Mouse (Mus musculus): Measurements from ENCODE around the gene Sulf2. TPM values are rescaled to one million over a fixed set of nuclear protein-coding genes. Genes with fewer than 3 reads are reported as not detected.
A peak's percentile ranks its signal among the peaks of the same experiment; 100 is the strongest.

Sulf2 gene
- polyA plus RNA-seq, 1 experiment from 2014 or later = 186 TPM

DNA sequence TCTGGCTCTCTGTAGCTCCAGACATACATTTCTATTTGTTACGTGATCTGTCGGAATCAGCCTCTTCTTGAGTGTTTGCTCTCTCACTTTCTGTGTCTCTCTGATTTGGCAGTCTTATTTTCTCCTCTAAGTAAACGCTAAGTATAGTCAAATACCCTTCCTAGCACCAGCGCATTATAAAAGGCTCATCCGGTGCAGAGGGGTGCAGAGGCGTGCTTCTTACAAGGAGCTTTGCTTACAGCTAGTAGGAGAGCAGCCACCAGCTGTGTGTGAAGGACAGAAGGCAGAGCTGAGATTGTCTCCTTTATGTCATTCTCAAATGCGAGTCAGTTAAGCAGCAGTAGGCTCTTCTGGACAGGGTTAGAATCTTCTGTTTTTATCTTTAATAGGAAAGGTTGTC, 103.5 kb downstream of the Sulf2 start:
- 88% methylated on average over 7 of the region's 7 CpGs for WGBS
- H3K4me2 ChIP-seq (replicated peaks) = no peak overlapping the region
- no peaks in the 10 kb centered on the region for H3K4me1 ChIP-seq
- H3K9me3 ChIP-seq (replicated peaks) = no peaks in the 10 kb centered on the region
- no peak overlapping the region for H3K4me3 ChIP-seq
- peaks cover 59% of the 10 kb centered on the region for H3K36me3 ChIP-seq
- H3K27me3 ChIP-seq = no peaks in the 10 kb centered on the region
- H3K27ac ChIP-seq = no peak overlapping the region
- ATAC-seq (ENCODE audit: low FRiP score) = no peak
- H3K9ac ChIP-seq = no peak overlapping the region

DNA sequence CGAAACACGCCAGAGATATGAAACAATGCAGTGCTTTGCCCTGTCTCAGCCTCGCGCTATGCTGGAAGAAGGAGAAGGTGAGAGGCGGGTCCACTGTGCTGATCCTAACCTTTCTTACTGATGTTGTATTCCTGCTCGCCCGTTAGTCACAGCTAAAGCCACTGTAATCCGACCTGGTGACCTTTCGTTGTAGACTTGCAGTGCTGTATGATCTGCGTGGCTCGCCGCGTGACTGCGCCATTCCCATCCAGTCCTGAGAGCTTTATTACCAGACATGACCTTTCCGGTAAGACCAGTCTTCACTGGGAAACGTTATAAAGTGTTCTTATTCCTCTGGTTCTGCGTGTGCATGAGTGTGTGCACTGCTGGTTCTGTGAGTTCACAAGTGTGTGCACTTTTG, 104.0 kb downstream of the Sulf2 start:
- WGBS = 89% methylated on average over 17 of the region's 17 CpGs
- no peaks in the 10 kb centered on the region for H3K4me1 ChIP-seq
- H3K27ac ChIP-seq = no peak overlapping the region
- no peak overlapping the region for H3K9ac ChIP-seq
- peaks cover 55% of the 10 kb centered on the region for H3K36me3 ChIP-seq
- ATAC-seq (ENCODE audit: low FRiP score) = no peak
- no peaks in the 10 kb centered on the region for H3K9me3 ChIP-seq (replicated peaks)
- no peaks in the 10 kb centered on the region for H3K27me3 ChIP-seq
- no peak overlapping the region for H3K4me2 ChIP-seq (replicated peaks)
- H3K4me3 ChIP-seq = no peak overlapping the region

DNA sequence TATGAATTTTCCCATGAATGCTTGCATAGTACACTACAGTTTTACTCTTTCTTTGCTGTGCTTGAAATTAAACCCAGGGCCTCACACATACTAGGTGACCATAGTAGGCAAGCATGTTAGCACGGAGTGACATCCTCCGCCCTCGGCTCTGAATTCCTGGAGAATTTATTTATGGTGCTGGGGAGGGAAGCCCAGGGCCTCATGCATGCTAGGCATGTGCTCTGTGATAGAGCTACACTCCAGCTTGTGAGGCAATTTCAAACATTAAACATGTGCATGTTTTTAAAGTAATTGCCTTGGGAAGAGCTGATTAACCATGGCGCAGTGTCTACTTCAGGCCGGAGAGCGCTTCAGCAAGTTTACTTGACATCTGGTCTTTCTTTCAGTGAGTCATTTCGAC, 106.6 kb downstream of the Sulf2 start:
- Histone ChIP-seq H3K9ac (no peak overlapping the region), H3K9me3 (replicated peaks) (no peaks in the 10 kb centered on the region), H3K36me3 (peaks cover 35% of the 10 kb centered on the region), H3K27me3 (no peaks in the 10 kb centered on the region), H3K27ac (no peak overlapping the region), H3K4me1 (0 out of 2 replicates have a peak, but pooled peaks cover 4% of the 10 kb centered on the region), H3K4me3 (no peak overlapping the region), H3K4me2 (replicated peaks) (no peak overlapping the region)
- ATAC-seq (ENCODE audit: low FRiP score) = no peak
- 91% methylated on average over 7 of the region's 7 CpGs for WGBS

DNA sequence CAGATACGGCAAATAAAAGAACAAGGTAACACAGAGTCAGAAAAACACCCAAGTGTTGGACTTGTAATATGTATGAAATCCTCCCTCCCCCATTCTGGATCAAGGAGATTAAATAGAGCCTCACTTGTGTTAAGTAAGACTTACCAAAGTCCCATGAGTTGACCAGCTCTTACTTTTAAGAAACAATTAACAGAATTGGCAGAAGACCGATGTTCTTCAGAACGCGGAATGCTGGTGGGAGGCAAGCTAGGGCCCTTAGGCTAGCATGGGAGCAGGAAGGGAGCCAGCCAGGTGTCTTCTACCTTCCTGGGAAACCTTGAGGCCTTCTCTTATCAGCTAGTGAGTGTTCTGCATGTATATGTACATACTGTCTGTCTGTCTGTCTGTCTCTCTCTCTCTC, 107.5 kb downstream of the Sulf2 start:
- WGBS = 97% methylated on average over 4 of the region's 4 CpGs

DNA sequence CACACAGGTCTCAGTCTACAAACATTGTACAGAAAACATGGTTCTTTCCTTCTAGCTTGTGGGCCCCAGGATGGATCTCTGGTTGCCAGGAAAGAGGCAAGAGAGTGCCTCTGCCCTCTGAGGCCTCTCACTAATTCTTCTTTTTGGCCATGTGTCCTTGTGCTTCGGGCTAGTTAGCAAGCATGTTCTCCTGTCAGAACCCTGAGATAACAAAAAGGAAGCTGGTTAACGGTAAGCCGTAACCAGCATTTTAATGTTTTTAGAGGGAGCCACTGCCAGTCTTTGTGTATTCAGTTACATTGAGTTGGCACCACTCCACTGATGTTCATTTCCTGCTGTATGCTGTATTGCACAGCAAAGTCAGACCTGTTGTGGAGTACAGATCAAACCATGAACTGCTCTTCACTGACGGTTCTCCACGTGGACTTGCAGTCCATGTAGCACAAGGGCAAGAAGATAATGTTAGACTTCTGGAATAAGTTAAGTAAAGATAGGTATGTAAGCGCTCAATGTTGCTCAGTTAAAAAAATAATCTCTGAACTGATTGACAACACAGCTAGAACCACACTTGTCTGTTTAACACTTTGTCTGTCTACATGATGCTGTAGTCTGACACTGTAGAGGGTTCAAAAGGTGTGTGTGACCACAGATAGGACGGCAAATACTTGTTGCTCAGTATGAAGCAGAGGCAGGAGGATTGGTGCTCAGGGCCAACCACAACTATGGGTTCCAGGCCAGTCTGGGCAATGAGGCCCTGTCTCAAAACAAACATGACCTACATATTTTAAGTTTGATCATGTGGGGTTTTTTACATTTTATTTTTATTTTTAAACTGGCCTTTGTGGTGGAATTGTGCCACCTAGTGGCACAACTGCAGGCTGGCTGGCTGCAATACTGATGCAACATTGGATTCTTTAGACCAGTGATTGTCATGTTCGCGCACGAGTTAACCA, 109.6 kb downstream of the Sulf2 start:
- no peak overlapping the region for H3K9ac ChIP-seq
- H3K27me3 ChIP-seq = no peaks in the 10 kb centered on the region
- H3K4me2 ChIP-seq (replicated peaks) = no peak overlapping the region
- no peaks in the 10 kb centered on the region for H3K9me3 ChIP-seq (replicated peaks)
- no peak for ATAC-seq (ENCODE audit: low FRiP score)
- H3K4me3 ChIP-seq = no peak overlapping the region
- peaks cover 16% of the 10 kb centered on the region for H3K4me1 ChIP-seq
- H3K27ac ChIP-seq = no peak overlapping the region
- WGBS = 76% methylated on average over 10 of the region's 10 CpGs
- 0 out of 2 replicates have a peak, but pooled peaks cover 18% of the 10 kb centered on the region for H3K36me3 ChIP-seq

More for the DNA sequence above, 107.5 kb downstream of the Sulf2 start:
- H3K4me1 ChIP-seq = 0 out of 2 replicates have a peak, but pooled peaks cover 4% of the 10 kb centered on the region
- no peaks in the 10 kb centered on the region for H3K27me3 ChIP-seq
- ATAC-seq (ENCODE audit: low FRiP score) = no peak
- peaks cover 31% of the 10 kb centered on the region for H3K36me3 ChIP-seq
- no peak overlapping the region for H3K9ac ChIP-seq
- no peaks in the 10 kb centered on the region for H3K9me3 ChIP-seq (replicated peaks)
- no peak overlapping the region for H3K4me3 ChIP-seq
- H3K27ac ChIP-seq = no peak overlapping the region
- no peak overlapping the region for H3K4me2 ChIP-seq (replicated peaks)

DNA sequence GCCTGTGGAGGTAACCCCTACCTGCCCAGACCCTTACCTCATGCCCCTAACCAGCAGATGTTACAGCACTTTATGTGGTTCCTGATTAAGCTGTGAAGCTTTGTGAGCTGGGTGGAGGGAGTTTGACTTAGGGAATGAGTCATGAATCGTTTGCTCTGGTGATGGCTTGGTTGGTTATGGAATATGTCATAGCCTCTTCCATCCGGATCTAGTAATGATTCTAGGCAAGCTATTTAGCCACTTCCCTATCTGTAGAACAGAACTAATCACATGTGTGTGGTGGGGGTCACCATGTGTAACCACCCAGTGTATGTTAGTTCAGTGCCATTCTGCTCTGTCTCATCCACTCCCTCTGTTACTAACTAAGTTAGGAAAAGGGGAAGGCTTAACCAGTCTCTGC, 110.5 kb downstream of the Sulf2 start:
- Histone ChIP-seq H3K27ac (no peak overlapping the region), H3K4me1 (peaks cover 17% of the 10 kb centered on the region), H3K36me3 (0 out of 2 replicates have a peak, but pooled peaks cover 17% of the 10 kb centered on the region), H3K9ac (no peak overlapping the region), H3K9me3 (replicated peaks) (no peaks in the 10 kb centered on the region), H3K4me2 (replicated peaks) (no peak overlapping the region), H3K4me3 (no peak overlapping the region), H3K27me3 (no peaks in the 10 kb centered on the region)
- no peak for ATAC-seq (ENCODE audit: low FRiP score)
- WGBS = 88% methylated on average over 2 of the region's 2 CpGs

DNA sequence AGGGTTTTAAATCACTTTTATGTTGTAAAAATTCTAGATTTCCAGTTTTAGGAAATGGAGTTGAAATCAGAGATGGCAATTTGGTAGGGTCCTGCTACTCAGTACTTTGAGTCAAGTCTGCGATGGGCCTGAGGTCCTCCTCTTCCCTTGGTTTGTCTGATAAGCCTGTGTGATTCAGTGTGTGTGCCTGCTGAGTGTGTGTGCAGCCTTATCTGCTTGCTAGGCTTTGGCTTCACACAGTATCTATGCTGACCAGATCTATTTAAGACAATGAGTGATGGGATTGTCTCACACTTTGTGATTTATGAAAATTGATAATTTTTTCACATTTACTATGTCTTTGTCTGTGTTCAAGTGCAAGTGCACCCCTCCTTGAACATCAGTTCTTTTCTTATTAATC, 112.9 kb downstream of the Sulf2 start:
- H3K27ac ChIP-seq = no peak overlapping the region
- H3K4me1 ChIP-seq = peaks cover 17% of the 10 kb centered on the region
- H3K27me3 ChIP-seq = no peaks in the 10 kb centered on the region
- H3K36me3 ChIP-seq = 0 out of 2 replicates have a peak, but pooled peaks cover 5% of the 10 kb centered on the region
- no peak overlapping the region for H3K4me3 ChIP-seq
- no peak for ATAC-seq (ENCODE audit: low FRiP score)
- WGBS = 86% methylated on average over 1 of the region's 1 CpGs
- no peak overlapping the region for H3K9ac ChIP-seq
- no peaks in the 10 kb centered on the region for H3K9me3 ChIP-seq (replicated peaks)
- H3K4me2 ChIP-seq (replicated peaks) = no peak overlapping the region

DNA sequence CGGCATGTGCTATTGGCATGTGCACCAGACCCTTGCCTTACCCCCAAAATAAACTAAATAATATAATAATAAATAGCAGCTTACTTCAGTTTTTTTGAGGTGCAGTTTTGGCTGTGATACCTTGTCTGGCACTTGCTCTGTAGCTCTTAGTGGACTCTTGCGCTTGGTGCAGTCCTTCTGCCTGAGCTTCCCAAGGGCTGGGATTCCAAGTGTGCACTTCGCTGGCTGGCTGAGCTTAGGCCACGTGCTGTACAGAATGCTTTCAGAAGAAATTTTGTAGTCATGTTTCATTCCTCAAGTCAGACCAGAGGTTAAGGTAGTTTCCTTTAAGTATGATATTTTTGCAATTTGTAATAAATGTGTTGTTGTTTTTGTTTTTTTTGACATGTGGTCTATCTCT, 115.8 kb downstream of the Sulf2 start:
- no peak overlapping the region for H3K27ac ChIP-seq

DNA sequence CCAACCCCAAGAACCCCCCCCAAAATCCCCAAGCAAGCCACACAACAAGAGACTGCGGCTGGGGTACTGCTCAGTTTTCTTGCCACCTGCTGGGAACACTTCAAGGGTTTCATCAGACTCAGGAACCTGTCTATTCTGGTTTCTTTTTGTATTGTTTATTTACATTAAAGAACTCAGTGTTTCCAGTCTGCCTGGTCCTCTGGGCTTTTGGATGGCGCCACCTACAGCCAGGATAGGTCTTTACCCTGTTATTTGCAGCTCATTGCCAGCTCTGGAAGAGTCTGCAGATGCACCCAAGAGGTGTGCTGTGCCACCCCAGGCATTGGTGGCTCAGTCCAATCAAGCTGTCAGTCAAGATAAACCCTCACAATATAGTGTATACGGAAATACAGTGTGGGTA, 119.7 kb downstream of the Sulf2 start:
- Histone ChIP-seq H3K4me3 (no peak overlapping the region), H3K27ac (no peak overlapping the region), H3K4me2 (replicated peaks) (no peak overlapping the region), H3K9me3 (replicated peaks) (no peaks in the 10 kb centered on the region), H3K4me1 (peaks cover 18% of the 10 kb centered on the region), H3K27me3 (no peaks in the 10 kb centered on the region), H3K36me3 (0 out of 2 replicates have a peak, but pooled peaks cover 14% of the 10 kb centered on the region), H3K9ac (no peak overlapping the region)
- no peak for ATAC-seq (ENCODE audit: low FRiP score)
- 58% methylated on average over 3 of the region's 3 CpGs for WGBS

More for the DNA sequence above, 115.8 kb downstream of the Sulf2 start:
- no peak for ATAC-seq (ENCODE audit: low FRiP score)
- peaks cover 16% of the 10 kb centered on the region for H3K4me1 ChIP-seq
- H3K4me3 ChIP-seq = no peak overlapping the region
- 87% methylated on average over 4 of the region's 4 CpGs for WGBS
- H3K36me3 ChIP-seq = 0 out of 2 replicates have a peak, but pooled peaks cover 14% of the 10 kb centered on the region
- no peak overlapping the region for H3K4me2 ChIP-seq (replicated peaks)
- H3K9me3 ChIP-seq (replicated peaks) = no peaks in the 10 kb centered on the region
- no peaks in the 10 kb centered on the region for H3K27me3 ChIP-seq
- no peak overlapping the region for H3K9ac ChIP-seq

DNA sequence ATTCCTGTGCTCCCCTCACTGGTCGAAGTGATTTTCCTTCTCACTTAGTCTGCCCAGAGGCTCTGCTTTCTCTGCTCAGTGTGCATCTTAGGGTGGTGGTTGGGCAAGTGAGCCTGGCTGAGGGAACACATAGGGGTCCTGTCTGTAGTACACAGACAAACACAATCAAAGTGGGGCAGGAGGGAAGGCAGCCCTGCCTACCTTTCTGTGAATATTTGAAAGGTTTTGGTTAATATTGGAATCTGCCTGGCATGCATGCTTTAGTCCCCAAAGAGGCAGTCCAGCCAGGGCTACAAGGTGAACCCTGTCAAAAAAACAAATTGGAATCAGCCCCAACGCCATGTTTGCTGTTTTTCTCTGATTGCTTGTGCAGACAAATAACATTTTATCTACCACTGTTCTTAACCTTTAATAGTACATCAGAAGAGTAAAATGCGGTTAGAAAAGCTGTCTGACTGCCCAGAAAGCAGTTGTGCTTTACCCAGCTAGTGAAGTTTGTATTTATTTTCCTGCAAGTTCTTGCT, 120.4 kb downstream of the Sulf2 start:
- H3K9me3 ChIP-seq (replicated peaks) = no peaks in the 10 kb centered on the region
- no peak overlapping the region for H3K4me2 ChIP-seq (replicated peaks)
- ATAC-seq (ENCODE audit: low FRiP score) = no peak
- no peak overlapping the region for H3K4me3 ChIP-seq
- no peak overlapping the region for H3K9ac ChIP-seq
- H3K27ac ChIP-seq = 0 out of 2 replicates have a peak overlapping the region, but pooled peaks have one; percentile 42
- H3K27me3 ChIP-seq = no peaks in the 10 kb centered on the region
- H3K4me1 ChIP-seq = peaks cover 24% of the 10 kb centered on the region
- 62% methylated on average over 3 of the region's 3 CpGs for WGBS
- 0 out of 2 replicates have a peak, but pooled peaks cover 14% of the 10 kb centered on the region for H3K36me3 ChIP-seq

DNA sequence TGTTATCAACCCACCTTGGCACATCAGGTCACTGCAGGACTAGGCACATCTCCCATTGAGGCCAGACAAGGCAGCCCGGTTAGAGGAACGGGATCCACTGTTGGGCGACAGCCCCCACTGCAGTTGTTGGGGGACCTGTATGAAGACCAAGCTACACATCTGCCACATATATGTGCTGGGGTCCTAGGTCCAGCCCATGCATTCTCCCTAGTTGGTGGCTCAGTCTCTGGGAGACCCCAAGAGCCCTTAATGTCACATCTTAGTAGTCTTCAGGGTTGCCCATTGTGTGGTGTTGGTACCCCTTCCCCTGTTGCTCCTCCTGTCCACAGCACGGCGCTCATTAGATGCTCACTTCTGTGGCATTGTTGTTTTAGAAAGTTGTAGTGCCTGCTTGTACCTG, 122.8 kb downstream of the Sulf2 start:
- Histone ChIP-seq H3K9ac (no peak overlapping the region), H3K27ac (no peak overlapping the region), H3K4me3 (no peak overlapping the region), H3K9me3 (replicated peaks) (no peaks in the 10 kb centered on the region), H3K36me3 (0 out of 2 replicates have a peak, but pooled peaks cover 13% of the 10 kb centered on the region), H3K4me2 (replicated peaks) (no peak overlapping the region), H3K27me3 (no peaks in the 10 kb centered on the region), H3K4me1 (peaks cover 30% of the 10 kb centered on the region)
- 82% methylated on average over 5 of the region's 5 CpGs for WGBS
- no peak for ATAC-seq (ENCODE audit: low FRiP score)

DNA sequence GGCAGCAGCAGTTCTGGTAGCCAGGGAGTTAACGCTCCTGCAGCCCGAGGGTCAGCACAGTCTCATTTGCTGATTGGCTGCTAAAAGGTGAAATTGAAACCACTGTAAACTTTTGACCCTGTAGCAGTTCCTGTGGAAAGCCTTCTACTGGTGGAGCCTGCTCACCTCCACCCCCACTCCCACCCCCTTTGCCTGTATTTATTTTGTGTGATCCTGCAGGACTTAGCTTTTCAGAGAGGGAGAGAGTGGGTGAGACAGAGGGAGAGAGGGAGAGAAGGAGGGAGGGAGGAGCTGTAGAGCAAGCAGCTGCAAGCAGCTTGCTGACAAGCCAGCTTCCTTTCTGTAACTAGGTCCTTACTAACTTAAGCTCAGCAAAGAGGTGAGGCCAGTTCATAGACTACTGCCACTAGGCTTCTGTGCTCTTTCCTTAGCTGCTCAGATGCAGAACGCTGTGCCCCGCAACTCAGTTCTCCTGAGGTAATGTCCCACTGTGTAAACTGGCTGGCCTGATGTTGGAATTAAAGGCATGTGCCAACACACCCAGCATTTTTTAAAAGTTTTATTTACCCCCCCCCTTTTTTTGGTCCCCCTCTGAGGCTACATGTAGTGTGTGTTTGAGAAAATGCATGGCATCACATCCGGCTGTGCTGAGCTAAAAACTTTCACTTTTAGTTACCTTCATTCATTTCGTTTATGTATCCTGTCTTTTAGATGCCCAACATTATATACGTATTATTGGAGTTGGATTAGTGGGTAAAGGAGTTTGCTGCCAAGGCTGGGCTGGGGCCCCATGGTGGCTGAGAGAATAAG, 124.1 kb downstream of the Sulf2 start:
- peak overlapping the region; percentile 79 for H3K27ac ChIP-seq
- H3K9me3 ChIP-seq (replicated peaks) = no peaks in the 10 kb centered on the region
- no peak overlapping the region for H3K9ac ChIP-seq
- no peak overlapping the region for H3K4me3 ChIP-seq
- peak overlapping the region; percentile 41 for H3K4me2 ChIP-seq (replicated peaks)
- H3K36me3 ChIP-seq = 0 out of 2 replicates have a peak, but pooled peaks cover 5% of the 10 kb centered on the region
- H3K27me3 ChIP-seq = no peaks in the 10 kb centered on the region
- peak; percentile 50 for ATAC-seq (ENCODE audit: low FRiP score)
- 39% methylated on average over 7 of the region's 7 CpGs for WGBS
- peaks cover 30% of the 10 kb centered on the region for H3K4me1 ChIP-seq

Data from hindbrain, embryonic 12.5 days (tissue).